Mouse (Mus musculus) spleen, adult 2 months (tissue): ENCODE measurements around the gene Stk38.

ENCODE experiments used
- CTCF ChIP-seq: fragments of 200-500 bp; IDR thresholded peaks from 2 replicates; pipeline ENCODE4 v1.5.1; 2011; ENCODE audit warnings: mild to moderate bottlenecking, inconsistent platforms; ENCODE audit not compliant: insufficient read depth, insufficient read length, insufficient replicate concordance; ENCODE audit errors: extremely low read depth
- POLR2A ChIP-seq: fragments of 200-500 bp; IDR thresholded peaks from 2 replicates; pipeline ENCODE4 v1.6.1; 2011; ENCODE audit warnings: low read depth, low read length, inconsistent platforms

DNA sequence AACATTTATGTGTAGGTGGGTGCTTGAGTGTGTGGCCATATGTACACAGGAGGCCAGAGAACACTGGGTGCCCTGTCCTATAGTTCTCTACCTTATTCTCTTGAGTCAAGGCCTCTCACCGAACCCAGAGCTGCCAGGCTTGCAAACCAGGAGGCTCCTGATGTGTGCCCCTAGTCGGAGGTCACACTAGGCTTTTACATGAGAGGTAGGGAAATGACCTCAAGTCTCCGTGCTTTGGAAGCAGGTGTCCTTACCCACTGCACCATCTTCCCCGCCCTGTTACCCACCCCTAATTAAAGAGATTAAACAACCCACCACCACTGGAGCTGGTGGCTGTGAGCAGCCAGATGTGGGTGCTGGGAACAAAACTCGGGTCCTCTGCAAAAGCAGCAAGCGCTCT, 15.6 kb upstream of the Stk38 start:
- TF ChIP-seq POLR2A (no peak), CTCF (no peak)
